Mouse (Mus musculus) thymus, postnatal 14 days (tissue): Measurements from ENCODE around the gene Ubr2.
A peak's percentile ranks its signal among the peaks of the same experiment; 100 is the strongest.

Experiments used
- DNase-seq: peaks from one replicate; pipeline ENCODE4 v3.0.0; 2021

Gene Ubr2

DNA sequence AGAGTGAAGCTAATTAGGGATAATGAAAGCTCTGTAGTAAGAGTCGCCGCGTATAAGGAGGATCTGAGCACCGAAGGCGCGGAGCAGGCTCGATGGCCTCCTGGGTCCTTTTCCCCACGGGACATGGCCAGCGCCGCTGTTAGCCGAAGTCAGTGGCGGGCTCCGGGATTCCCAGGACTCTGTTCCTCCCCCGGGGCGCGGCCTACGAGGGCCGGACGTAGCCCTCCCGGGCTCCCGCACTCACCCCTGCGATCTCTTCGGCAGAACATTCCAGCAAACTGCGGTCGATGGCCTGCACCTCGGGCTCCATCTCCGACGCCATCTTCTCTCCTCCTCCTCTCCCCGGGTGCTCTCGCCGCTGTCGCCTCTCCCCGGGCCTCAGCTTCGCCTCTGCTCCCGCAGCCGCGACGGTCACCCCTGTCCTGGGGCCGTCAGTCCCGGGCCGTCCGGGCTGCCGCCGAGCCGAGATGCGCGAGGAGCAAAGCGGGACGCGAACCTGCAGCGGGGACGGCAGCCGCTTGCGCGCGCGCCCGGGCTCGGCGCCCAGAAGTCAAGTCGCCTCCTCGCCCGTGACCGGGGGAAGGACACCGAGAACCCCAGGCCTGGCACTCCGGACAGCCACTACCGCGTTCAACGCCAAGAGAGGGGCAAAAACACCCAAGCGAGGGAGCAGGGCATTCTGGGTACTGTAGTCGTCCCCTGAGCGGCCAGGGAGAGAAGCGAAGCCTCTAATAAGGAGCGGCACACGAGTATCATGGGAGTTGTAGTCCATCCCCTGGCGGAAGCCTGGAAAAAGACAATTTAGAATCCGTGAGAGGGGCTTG is at the start of gene Ubr2:
Gene Ubr2 (minus strand): TSS at position 659 of the 824 bp plus-strand sequence.
- DNase-seq: peak; percentile 90

GRCm38 (mm10) chr17:47059836-47060360 is 49.5 kb upstream of the Ubr2 start:
- DNase-seq: no peak

- DNase-seq: no peak
These were observed 47.6 kb upstream of the Ubr2 start for GRCm38 (mm10) chr17:47057966-47058365.

DNA sequence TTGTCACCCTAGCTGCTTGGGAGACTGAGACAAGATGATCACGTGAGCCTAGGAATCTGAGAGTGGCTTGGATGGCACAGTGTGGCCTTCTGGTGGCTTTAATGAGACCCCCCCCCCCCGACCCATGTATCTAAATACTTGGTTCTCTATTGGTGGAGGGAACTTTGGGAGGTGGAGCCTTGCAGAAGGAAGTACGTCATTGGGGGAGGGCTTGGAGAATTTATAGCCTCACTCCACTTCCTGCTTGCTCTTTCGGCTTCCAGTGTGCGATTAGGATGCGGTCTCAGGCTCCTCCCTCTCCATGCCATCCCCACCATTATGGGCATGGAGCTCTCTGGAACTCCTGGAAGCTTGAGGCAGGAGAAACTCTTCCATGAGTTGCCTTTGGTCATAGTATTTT is 46.1 kb upstream of the Ubr2 start:
- DNase-seq: no peak

DNA sequence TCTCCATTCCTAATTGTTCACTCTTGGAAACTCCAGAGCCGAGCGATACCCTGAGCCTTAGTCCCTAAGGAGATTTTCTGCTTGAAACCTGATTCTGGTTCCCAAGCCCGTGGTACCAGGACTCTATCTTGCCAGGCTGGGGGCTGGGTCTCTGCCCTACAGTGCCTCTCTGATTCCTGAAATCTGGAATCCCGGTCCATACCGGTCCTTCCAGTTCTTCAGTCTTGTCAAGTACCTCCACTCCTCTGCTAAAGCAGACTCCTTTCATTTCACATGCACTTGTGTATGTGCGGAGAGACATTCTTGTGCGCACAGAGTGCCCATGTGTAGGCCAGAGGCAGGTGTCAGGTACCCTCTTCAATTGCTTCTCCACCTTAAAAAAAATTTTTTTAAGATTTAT is 44.8 kb upstream of the Ubr2 start:
- no peak for DNase-seq

DNA sequence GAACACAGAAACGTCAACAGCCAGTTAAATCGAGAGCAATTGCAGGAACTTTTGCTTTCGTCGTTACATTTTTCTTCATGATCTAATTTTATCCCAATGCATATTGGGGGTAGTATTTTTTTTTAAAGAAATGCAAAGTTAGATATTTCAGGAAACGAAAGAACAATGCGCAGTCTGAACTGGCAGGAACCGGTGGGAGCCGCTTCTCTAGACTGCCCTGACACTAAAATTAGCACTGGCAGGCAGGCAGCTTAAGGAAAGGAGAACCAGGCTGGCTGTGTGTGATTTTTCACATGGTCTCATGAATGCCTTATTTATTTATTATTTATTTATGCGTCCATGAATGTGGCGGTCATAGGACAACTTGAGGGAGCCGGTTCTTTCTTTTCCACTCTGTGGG is 44.3 kb upstream of the Ubr2 start:
- DNase-seq: no peak

GRCm38 (mm10) chr17:47050678-47051077 is 40.3 kb upstream of the Ubr2 start:
- DNase-seq: no peak

- no peak for DNase-seq
These were observed 32.5 kb upstream of the Ubr2 start for GRCm38 (mm10) chr17:47042866-47043265.

GRCm38 (mm10) chr17:47038844-47039803 is 28.8 kb upstream of the Ubr2 start:
- peak; percentile 83 for DNase-seq

DNA sequence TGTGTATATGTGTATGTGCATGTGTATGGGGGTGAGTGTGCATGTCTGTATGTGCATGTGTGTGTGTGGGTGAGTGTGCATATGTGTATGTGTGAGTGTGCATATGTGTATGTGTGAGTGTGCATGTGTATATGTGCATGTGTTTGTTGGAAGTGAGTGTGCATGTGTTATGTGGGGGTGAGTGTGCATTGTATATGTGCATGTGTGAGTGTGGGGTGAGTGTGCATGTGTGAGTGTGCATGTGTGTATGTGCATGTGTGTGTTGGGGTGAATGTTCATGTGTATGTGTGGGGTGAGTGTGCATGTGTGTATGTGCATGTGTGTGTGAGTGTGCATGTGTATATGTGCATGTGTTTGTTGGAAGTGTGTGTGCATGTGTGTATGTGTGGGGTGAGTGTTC is 24.2 kb upstream of the Ubr2 start:
- no peak for DNase-seq

DNA sequence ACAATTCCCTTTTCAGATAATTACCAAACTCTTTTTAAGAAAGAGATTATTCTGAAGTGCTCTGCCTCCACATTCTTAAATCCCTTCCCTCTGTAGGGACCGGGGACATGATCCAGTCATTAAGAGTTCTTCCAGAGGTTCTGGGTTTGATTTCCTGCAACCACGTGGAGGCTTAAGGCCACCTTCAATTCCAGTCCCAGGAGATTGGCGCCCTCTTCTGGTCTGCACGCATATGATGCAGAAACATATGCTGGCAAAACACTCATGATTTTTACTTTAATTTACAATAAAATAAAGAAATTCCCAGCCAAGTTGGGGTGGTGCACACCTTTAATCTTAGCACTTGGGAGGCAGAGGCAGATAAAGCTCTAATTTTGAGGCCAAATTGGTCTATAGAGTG is 23.3 kb upstream of the Ubr2 start:
- peak; percentile 63 for DNase-seq

- no peak for DNase-seq
These were observed 14.4 kb upstream of the Ubr2 start for GRCm38 (mm10) chr17:47024805-47025204.

- no peak for DNase-seq
These were observed 13.0 kb upstream of the Ubr2 start for GRCm38 (mm10) chr17:47023369-47023768.

GRCm38 (mm10) chr17:47012896-47013295 is 2.5 kb upstream of the Ubr2 start:
- DNase-seq: no peak

DNA sequence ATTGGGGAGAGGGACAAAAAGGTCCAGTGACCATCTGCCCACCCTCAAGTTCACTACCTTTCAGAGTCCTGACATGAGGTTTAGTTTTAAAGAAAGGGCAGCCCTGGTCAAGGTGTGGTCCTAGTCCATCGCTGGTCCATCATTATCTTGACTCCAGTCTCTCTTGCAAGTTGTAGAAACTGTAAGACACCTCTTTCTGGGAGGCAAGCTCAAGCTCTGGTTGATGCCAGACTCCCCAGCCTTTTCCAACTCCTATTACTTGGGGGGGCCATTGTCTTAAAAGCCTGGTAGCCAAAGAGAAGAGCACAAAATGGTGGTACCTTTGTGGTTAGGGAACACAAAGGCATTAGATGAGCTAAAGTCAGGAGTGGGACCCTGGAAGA is 1.3 kb upstream of the Ubr2 start:
- DNase-seq: no peak

- peak; percentile 78 for DNase-seq
These were observed 635 bp upstream of the Ubr2 start for GRCm38 (mm10) chr17:47010722-47011660.

GRCm38 (mm10) chr17:47009546-47009897 is 834 bp downstream of the Ubr2 start:
- peak; percentile 32 for DNase-seq

GRCm38 (mm10) chr17:47009016-47009415 is 1.3 kb downstream of the Ubr2 start:
- DNase-seq: no peak

DNA sequence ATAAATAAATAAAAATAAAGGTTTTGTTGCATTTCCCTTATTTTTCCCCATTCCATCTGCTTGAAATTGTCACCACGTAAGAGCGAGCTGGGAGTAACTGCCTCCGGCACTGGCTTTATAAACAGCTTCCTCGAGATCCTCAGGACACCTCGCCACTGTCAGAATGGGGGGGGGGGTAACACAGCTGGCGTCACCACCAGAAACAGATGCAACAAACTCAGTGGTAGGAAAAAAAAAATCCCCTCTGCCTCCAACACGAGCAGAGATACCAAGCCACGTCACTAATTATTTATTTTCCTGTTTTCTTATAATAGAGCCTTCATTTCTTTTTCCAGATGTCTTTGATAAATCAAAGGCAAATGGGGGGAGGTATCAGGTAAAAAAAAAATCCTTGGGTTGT is 1.9 kb downstream of the Ubr2 start:
- DNase-seq: no peak

- no peak for DNase-seq
These were observed 3.6 kb downstream of the Ubr2 start for GRCm38 (mm10) chr17:47006741-47007140.

DNA sequence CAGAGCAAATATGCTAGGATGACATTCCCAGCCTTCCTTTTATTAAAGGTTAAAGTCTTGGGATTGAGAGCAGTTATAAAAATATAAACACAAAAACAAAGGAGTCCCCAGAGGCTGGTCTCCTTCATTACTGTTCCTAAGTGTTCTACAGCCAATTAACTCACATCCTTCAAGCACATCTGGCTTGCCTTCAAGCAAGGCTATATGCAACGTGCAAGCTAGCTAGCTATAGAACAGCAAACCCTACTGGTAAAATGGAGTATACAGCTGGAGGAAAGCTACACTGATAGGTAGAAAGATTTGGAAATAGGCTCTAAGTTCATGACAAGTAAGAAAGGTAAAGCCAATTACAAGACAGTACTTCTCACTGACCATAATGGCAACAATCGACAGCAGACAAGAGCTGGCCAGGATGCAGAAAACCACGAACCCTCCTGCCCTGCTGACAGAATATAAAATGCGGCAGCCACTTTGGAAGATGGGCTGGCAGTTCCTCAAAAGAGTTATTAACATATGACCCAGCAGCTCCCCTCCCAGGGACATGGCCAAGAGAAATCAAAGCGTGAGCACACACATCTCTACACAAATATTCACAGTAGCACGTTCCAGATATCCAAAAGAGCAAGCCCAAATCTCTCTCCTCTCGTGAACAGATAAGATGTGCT is 4.5 kb downstream of the Ubr2 start:
- no peak for DNase-seq

- DNase-seq: no peak
These were observed 7.1 kb downstream of the Ubr2 start for GRCm38 (mm10) chr17:47003305-47003704.
